ENCODE assay signal across 9 mouse cellular contexts in the genomic region with DNA sequence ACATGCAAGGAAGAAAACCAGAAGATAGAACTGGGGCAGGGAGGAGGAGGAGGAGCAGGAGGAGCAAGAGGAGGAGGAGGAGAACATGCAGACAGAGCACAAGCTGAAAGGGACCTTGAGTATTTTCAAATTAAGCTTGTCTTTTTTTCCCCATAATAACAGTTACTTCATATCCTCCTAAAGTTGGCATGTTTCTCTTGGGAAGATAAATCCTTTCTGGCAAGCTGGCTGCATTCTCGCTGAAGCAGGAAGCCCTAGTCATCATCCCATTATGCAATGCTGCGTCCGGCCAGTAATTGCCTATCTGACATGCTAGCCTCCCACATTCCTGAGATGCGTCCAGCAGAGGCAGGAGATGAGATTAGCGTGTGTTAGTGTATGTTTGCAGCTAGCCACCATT.
DNase-seq lines count a peak whose midpoint lies in the region; ATAC-seq and TF ChIP-seq lines count a peak whose summit lies in the region.
"Had no signal": no experiment of that assay in that cellular context is flagged by ENCODE, and none has a peak within 500 bp of the region (broad histone marks: within the 10 kb centered on the region; RNA-seq: fewer than 3 reads in every experiment).

No protein-coding gene starts in this region.

- WGBS in midbrain, postnatal 0 days = 41% methylated on average over 5 of the region's 5 CpGs
- WGBS in midbrain, embryonic 13.5 days = 53% methylated on average over 5 of the region's 5 CpGs
- 40% methylated on average over 5 of the region's 5 CpGs for WGBS in embryonic facial prominence, embryonic 10.5 days
- WGBS in heart, embryonic 14.5 days = 4% methylated on average over 5 of the region's 5 CpGs
- 77% methylated on average over 5 of the region's 5 CpGs for WGBS in thymus, adult 2 months
- 63% methylated on average over 5 of the region's 5 CpGs for WGBS in forebrain, embryonic 12.5 days

- no peak for TF ChIP-seq CTCF in midbrain, postnatal 0 days (IDR thresholded peaks at IDR 0.05)
- no peak for TF ChIP-seq CTCF in thymus, adult 2 months (IDR thresholded peaks at IDR 0.05; ENCODE audit: borderline replicate concordance, control insufficient read depth, extremely low read depth, insufficient read depth, low read length, poor library complexity)

- H3K36me3 ChIP-seq in midbrain, postnatal 0 days (ENCODE audit: insufficient read depth, low read length) = no peaks in the 10 kb centered on the region
- no peaks in the 10 kb centered on the region for H3K36me3 ChIP-seq in midbrain, embryonic 13.5 days
- H3K36me3 ChIP-seq in embryonic facial prominence, embryonic 10.5 days (replicated peaks) = no peaks in the 10 kb centered on the region
- no peaks in the 10 kb centered on the region for H3K36me3 ChIP-seq in heart, embryonic 14.5 days (ENCODE audit: control insufficient read depth, insufficient read depth, low read length)
- H3K36me3 ChIP-seq in thymus, adult 2 months (ENCODE audit: control insufficient read depth, insufficient read depth, low read length) = no peaks in the 10 kb centered on the region
- no peaks in the 10 kb centered on the region for H3K36me3 ChIP-seq in forebrain, embryonic 12.5 days (replicated peaks)
- H3K36me3 ChIP-seq: liver, embryonic 13.5 days had no signal

- ATAC-seq in midbrain, postnatal 0 days (ENCODE audit: low FRiP score) = no peak
- no peak for ATAC-seq in midbrain, embryonic 13.5 days
- ATAC-seq in heart, embryonic 14.5 days (ENCODE audit: insufficient number of reproducible peaks, insufficient read depth, low FRiP score, low read depth) = peak; percentile 72
- ATAC-seq in forebrain, embryonic 12.5 days (ENCODE audit: low FRiP score) = no peak

- no peaks in the 10 kb centered on the region for H3K27me3 ChIP-seq in midbrain, postnatal 0 days (ENCODE audit: insufficient read depth, low read length)
- no peaks in the 10 kb centered on the region for H3K27me3 ChIP-seq in midbrain, embryonic 13.5 days
- H3K27me3 ChIP-seq in embryonic facial prominence, embryonic 10.5 days (replicated peaks; ENCODE audit: low read depth, poor library complexity, severe bottlenecking) = no peaks in the 10 kb centered on the region
- no peaks in the 10 kb centered on the region for H3K27me3 ChIP-seq in heart, embryonic 14.5 days (ENCODE audit: control insufficient read depth, insufficient read depth, low read length)
- no peaks in the 10 kb centered on the region for H3K27me3 ChIP-seq in thymus, adult 2 months (ENCODE audit: control insufficient read depth, insufficient read depth, low read length)
- H3K27me3 ChIP-seq in forebrain, embryonic 12.5 days = no peaks in the 10 kb centered on the region
- H3K27me3 ChIP-seq: liver, embryonic 13.5 days had no signal

- peak; percentile 36 for DNase-seq in midbrain, postnatal 0 days (ENCODE audit: low spot score)
- DNase-seq in embryonic facial prominence, embryonic 10.5 days (ENCODE audit: low spot score) = peak; percentile 13
- peak; percentile 6 to 10 for DNase-seq in layer of hippocampus, postnatal 25 days (ENCODE audit: extremely low spot score in 1 of 2, low spot score in 1 of 2)
- DNase-seq in ovary, postnatal 36 days (ENCODE audit: low spot score) = peak; percentile 46
- DNase-seq in thymus, adult 2 months = no peak
- DNase-seq: liver, embryonic 13.5 days had no signal

- no peak overlapping the region for H3K4me3 ChIP-seq in midbrain, postnatal 0 days (ENCODE audit: low read depth, low read length)
- H3K4me3 ChIP-seq in midbrain, embryonic 13.5 days (replicated peaks) = no peak overlapping the region
- no peak overlapping the region for H3K4me3 ChIP-seq in embryonic facial prominence, embryonic 10.5 days
- no peak overlapping the region for H3K4me3 ChIP-seq in heart, embryonic 14.5 days (ENCODE audit: control insufficient read depth in 1 of 2, insufficient read depth in 1 of 2, low read depth in 1 of 2, low read length in 2 of 2)
- no peak overlapping the region for H3K4me3 ChIP-seq in thymus, adult 2 months (ENCODE audit: control insufficient read depth, insufficient read depth, low read length)
- H3K4me3 ChIP-seq in forebrain, embryonic 12.5 days (replicated peaks) = no peak overlapping the region
- H3K4me3 ChIP-seq: liver, embryonic 13.5 days had no signal

- no peaks in the 10 kb centered on the region for H3K4me1 ChIP-seq in midbrain, postnatal 0 days (ENCODE audit: insufficient read depth, low read length)
- no peaks in the 10 kb centered on the region for H3K4me1 ChIP-seq in midbrain, embryonic 13.5 days (replicated peaks)
- H3K4me1 ChIP-seq in embryonic facial prominence, embryonic 10.5 days = peaks cover 4% of the 10 kb centered on the region
- H3K4me1 ChIP-seq in heart, embryonic 14.5 days (ENCODE audit: control insufficient read depth in 2 of 2, insufficient read depth in 2 of 2, low read length in 2 of 2) = peaks cover 5 to 6% of the 10 kb centered on the region in 2 experiments; a peak in 3 of 4 replicates
- H3K4me1 ChIP-seq in thymus, adult 2 months (replicated peaks; ENCODE audit: control insufficient read depth, insufficient read depth, low read length) = no peaks in the 10 kb centered on the region
- no peaks in the 10 kb centered on the region for H3K4me1 ChIP-seq in forebrain, embryonic 12.5 days
- H3K4me1 ChIP-seq: liver, embryonic 13.5 days had no signal

- 0 out of 2 replicates have a peak overlapping the region, but pooled peaks have one; percentile 29 for H3K9ac ChIP-seq in midbrain, postnatal 0 days (replicated peaks; ENCODE audit: low read length, poor library complexity, severe bottlenecking)
- H3K9ac ChIP-seq in midbrain, embryonic 13.5 days (replicated peaks) = no peak overlapping the region
- no peak overlapping the region for H3K9ac ChIP-seq in heart, embryonic 14.5 days (ENCODE audit: low read length)
- H3K9ac ChIP-seq in forebrain, embryonic 12.5 days = no peak overlapping the region
- H3K9ac ChIP-seq: liver, embryonic 13.5 days had no signal

- no peak for TF ChIP-seq POLR2A in thymus, adult 2 months (IDR thresholded peaks at IDR 0.05; ENCODE audit: control insufficient read depth, extremely low read depth, insufficient read depth, low read length, poor library complexity)

- H3K9me3 ChIP-seq in midbrain, postnatal 0 days (ENCODE audit: low read length) = no peaks in the 10 kb centered on the region
- no peaks in the 10 kb centered on the region for H3K9me3 ChIP-seq in midbrain, embryonic 13.5 days
- H3K9me3 ChIP-seq in embryonic facial prominence, embryonic 10.5 days = no peaks in the 10 kb centered on the region
- H3K9me3 ChIP-seq in heart, embryonic 14.5 days (ENCODE audit: control insufficient read depth, low read length) = no peaks in the 10 kb centered on the region
- H3K9me3 ChIP-seq in forebrain, embryonic 12.5 days = no peaks in the 10 kb centered on the region
- H3K9me3 ChIP-seq: liver, embryonic 13.5 days had no signal

- H3K4me2 ChIP-seq in midbrain, postnatal 0 days (ENCODE audit: low read depth, low read length, poor library complexity, severe bottlenecking) = no peak overlapping the region
- H3K4me2 ChIP-seq in midbrain, embryonic 13.5 days (replicated peaks) = no peak overlapping the region
- peak overlapping the region; percentile 40 for H3K4me2 ChIP-seq in heart, embryonic 14.5 days (ENCODE audit: low read length)
- H3K4me2 ChIP-seq in forebrain, embryonic 12.5 days = no peak overlapping the region
- H3K4me2 ChIP-seq: liver, embryonic 13.5 days had no signal

- H3K27ac ChIP-seq in midbrain, postnatal 0 days (ENCODE audit: low read depth, low read length) = no peak overlapping the region
- no peak overlapping the region for H3K27ac ChIP-seq in midbrain, embryonic 13.5 days
- H3K27ac ChIP-seq in embryonic facial prominence, embryonic 10.5 days (replicated peaks) = no peak overlapping the region
- peak overlapping the region; percentile 64 to 78 for H3K27ac ChIP-seq in heart, embryonic 14.5 days (replicated peaks in 1 of 2; ENCODE audit: control insufficient read depth in 1 of 2, insufficient read depth in 1 of 2, low read depth in 2 of 2, low read length in 2 of 2)
- no peak overlapping the region for H3K27ac ChIP-seq in thymus, adult 2 months (ENCODE audit: control insufficient read depth, insufficient read depth, low read length)
- no peak overlapping the region for H3K27ac ChIP-seq in forebrain, embryonic 12.5 days
- H3K27ac ChIP-seq: liver, embryonic 13.5 days had no signal

Comparison
In these comparisons a context has a peak if more than half of its experiments do, and no peak if none do; other contexts are left out.
1. H3K27ac ChIP-seq: peak in heart, embryonic 14.5 days (2 of 2); none in midbrain, postnatal 0 days (single experiment), midbrain, embryonic 13.5 days (single experiment), embryonic facial prominence, embryonic 10.5 days (single experiment), thymus, adult 2 months (single experiment) and forebrain, embryonic 12.5 days (single experiment).